Mouse (Mus musculus): ENCODE data around the gene Crebbp. TPM values are rescaled to one million over a fixed set of nuclear protein-coding genes. Genes with fewer than 3 reads are reported as not detected.

Crebbp gene
- polyA plus RNA-seq, 1 experiment from 2014 or later: 22.7 TPM

DNA sequence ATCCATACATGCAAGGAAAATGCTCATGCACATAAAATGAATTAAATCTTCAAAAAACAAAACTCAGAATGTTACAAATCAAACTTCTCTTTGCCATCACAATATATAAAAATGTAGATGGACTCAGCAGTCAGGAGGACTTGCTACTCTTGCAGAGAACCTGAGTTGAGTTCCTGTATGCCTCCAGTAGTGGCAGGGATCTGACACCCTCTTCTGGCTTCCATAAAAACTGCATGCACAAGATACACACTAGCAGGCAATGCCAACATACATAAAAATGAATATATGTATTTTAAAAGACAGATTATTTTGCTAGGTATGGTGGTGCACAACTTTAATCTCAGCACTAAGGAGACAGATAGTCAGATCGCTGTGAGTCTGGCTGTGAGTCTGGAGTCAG, 45.3 kb downstream of the Crebbp start:
- H3K36me3 ChIP-seq (ENCODE audit: control insufficient read depth, insufficient read depth): peaks cover 12% of the 10 kb centered on the region
- H3K27ac ChIP-seq (ENCODE audit: low read depth, low read length): no peak overlapping the region
- H3K4me3 ChIP-seq (ENCODE audit: low read depth, low read length): no peak overlapping the region
- H3K27me3 ChIP-seq (replicated peaks; ENCODE audit: control insufficient read depth, insufficient read depth, low read length): no peaks in the 10 kb centered on the region
- ATAC-seq: no peak
- H3K9ac ChIP-seq (ENCODE audit: low read depth, low read length): no peak overlapping the region
- TF ChIP-seq CTCF (IDR thresholded peaks at IDR 0.05; ENCODE audit: low read depth): peak; percentile 51
- H3K9me3 ChIP-seq (ENCODE audit: control insufficient read depth): no peaks in the 10 kb centered on the region
- no peaks in the 10 kb centered on the region for H3K4me1 ChIP-seq (replicated peaks; ENCODE audit: control insufficient read depth, insufficient read depth, low read length)
- WGBS: 94% methylated on average over 1 of the region's 1 CpGs
- no peak overlapping the region for H3K4me2 ChIP-seq (replicated peaks; ENCODE audit: low read depth)

DNA sequence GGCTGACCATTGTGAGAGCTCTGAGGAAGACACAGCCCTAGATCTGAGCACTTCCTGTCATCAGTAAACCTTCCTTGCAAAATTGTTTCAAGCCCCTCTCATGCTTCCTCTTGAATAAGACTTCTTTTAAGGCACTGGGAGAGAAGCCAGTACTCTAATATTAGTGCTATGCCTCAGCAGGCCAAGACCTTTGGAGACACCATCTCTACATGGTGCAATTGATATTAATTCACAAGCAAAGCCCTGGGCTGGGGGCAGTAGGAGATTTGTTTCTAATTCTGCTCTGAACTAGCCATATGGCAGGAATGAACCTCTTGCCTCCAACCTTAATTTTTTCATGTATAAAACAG, 52.9 kb downstream of the Crebbp start:
- TF ChIP-seq CTCF (IDR thresholded peaks at IDR 0.05; ENCODE audit: low read depth): no peak
- no peaks in the 10 kb centered on the region for H3K9me3 ChIP-seq (ENCODE audit: control insufficient read depth)
- no peak overlapping the region for H3K4me2 ChIP-seq (replicated peaks; ENCODE audit: low read depth)
- no peaks in the 10 kb centered on the region for H3K36me3 ChIP-seq (ENCODE audit: control insufficient read depth, insufficient read depth)
- no peaks in the 10 kb centered on the region for H3K27me3 ChIP-seq (replicated peaks; ENCODE audit: control insufficient read depth, insufficient read depth, low read length)
- H3K4me1 ChIP-seq (replicated peaks; ENCODE audit: control insufficient read depth, insufficient read depth, low read length): no peaks in the 10 kb centered on the region
- no peak for ATAC-seq
- H3K27ac ChIP-seq (ENCODE audit: low read depth, low read length): no peak overlapping the region
- H3K9ac ChIP-seq (ENCODE audit: low read depth, low read length): no peak overlapping the region
- no peak overlapping the region for H3K4me3 ChIP-seq (ENCODE audit: low read depth, low read length)

DNA sequence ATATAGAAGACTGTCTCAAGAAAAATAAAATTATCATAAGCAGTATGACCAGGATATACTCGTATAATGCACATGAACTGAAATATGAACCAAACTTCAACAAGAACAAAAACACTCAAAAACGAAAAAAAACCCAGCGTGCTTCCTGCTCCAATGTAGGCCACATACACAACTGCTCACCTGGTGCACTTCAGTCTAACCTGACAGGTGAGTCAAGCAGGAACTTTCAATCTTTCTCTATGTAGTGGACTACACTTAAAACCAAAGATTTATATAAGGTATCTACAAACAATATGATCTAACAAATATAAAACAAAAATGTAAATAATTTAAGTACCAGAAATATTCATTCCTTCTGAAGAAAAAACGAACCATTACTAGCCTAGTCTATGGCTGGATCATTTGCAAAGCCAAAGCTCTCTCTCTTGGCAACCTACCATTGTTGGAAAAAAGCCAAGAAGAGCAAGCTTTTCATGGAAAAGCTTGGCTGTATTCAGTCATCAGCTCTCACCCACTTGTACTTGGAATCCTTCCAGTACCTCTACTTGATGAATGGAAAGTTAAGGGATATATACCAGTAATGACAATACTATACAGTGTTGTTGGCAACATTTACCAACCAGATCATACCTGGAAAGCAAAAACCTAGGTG, 53.4 kb downstream of the Crebbp start:
- TF ChIP-seq CTCF (IDR thresholded peaks at IDR 0.05; ENCODE audit: low read depth): no peak
- Histone ChIP-seq H3K27ac (ENCODE audit: low read depth, low read length) (no peak overlapping the region), H3K9ac (ENCODE audit: low read depth, low read length) (no peak overlapping the region), H3K4me2 (replicated peaks; ENCODE audit: low read depth) (no peak overlapping the region), H3K27me3 (replicated peaks; ENCODE audit: control insufficient read depth, insufficient read depth, low read length) (no peaks in the 10 kb centered on the region), H3K4me1 (replicated peaks; ENCODE audit: control insufficient read depth, insufficient read depth, low read length) (no peaks in the 10 kb centered on the region), H3K4me3 (ENCODE audit: low read depth, low read length) (no peak overlapping the region), H3K9me3 (ENCODE audit: control insufficient read depth) (no peaks in the 10 kb centered on the region), H3K36me3 (ENCODE audit: control insufficient read depth, insufficient read depth) (no peaks in the 10 kb centered on the region)
- WGBS: 79% methylated on average over 4 of the region's 4 CpGs
- ATAC-seq: no peak

DNA sequence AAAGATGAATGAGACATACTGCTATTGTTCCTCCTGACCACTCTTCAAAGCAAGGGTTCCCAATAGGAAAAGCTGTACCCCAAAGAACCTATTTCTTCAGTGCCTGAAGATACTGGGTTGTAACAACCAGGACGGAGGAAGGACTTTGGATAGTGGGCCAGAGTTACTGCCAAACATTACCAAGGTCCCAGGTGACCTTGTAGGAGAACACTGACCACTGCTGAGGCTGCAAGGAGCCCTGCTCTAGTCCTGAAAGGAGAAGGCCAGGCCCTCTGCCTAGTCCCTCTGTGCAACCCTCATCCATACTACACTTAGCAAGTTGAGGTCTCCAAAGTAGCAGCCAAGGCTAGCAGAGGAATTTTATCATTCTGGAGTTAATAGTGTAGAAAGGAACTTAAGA, 60.7 kb downstream of the Crebbp start:
- H3K36me3 ChIP-seq (ENCODE audit: control insufficient read depth, insufficient read depth): 0 out of 2 replicates have a peak, but pooled peaks cover 16% of the 10 kb centered on the region
- no peak for TF ChIP-seq CTCF (IDR thresholded peaks at IDR 0.05; ENCODE audit: low read depth)
- ATAC-seq: no peak
- H3K4me1 ChIP-seq (replicated peaks; ENCODE audit: control insufficient read depth, insufficient read depth, low read length): no peaks in the 10 kb centered on the region
- H3K4me3 ChIP-seq (ENCODE audit: low read depth, low read length): no peak overlapping the region
- 75% methylated on average over 1 of the region's 1 CpGs for WGBS
- no peak overlapping the region for H3K9ac ChIP-seq (ENCODE audit: low read depth, low read length)
- H3K9me3 ChIP-seq (ENCODE audit: control insufficient read depth): no peaks in the 10 kb centered on the region
- H3K27me3 ChIP-seq (replicated peaks; ENCODE audit: control insufficient read depth, insufficient read depth, low read length): no peaks in the 10 kb centered on the region
- H3K27ac ChIP-seq (ENCODE audit: low read depth, low read length): no peak overlapping the region
- no peak overlapping the region for H3K4me2 ChIP-seq (replicated peaks; ENCODE audit: low read depth)

DNA sequence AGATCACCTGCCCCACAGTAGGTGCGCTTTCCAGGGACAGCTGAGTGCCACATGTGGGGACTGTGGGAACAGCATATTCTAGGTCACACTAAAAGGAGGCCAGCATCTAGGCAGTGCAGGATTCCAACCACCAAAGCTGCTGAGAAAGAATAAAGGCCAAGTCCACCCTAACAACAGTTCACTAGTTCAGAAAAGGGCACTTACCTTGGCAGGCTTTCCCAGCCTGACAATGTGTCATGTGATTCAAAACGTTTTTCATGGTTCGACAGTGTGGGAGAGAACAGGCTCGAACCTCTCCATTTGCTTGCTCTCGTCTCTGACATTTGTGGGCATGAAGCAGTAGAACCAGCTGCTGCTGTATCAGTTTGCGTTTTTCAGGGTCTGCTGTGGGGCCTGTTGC, 75.3 kb downstream of the Crebbp start:
- Histone ChIP-seq H3K4me1 (replicated peaks; ENCODE audit: control insufficient read depth, insufficient read depth, low read length) (no peaks in the 10 kb centered on the region), H3K9ac (ENCODE audit: low read depth, low read length) (no peak overlapping the region), H3K4me3 (ENCODE audit: low read depth, low read length) (no peak overlapping the region), H3K9me3 (ENCODE audit: control insufficient read depth) (no peaks in the 10 kb centered on the region), H3K27ac (ENCODE audit: low read depth, low read length) (no peak overlapping the region), H3K4me2 (replicated peaks; ENCODE audit: low read depth) (no peak overlapping the region), H3K27me3 (replicated peaks; ENCODE audit: control insufficient read depth, insufficient read depth, low read length) (no peaks in the 10 kb centered on the region), H3K36me3 (ENCODE audit: control insufficient read depth, insufficient read depth) (peaks cover 19% of the 10 kb centered on the region)
- ATAC-seq: no peak
- WGBS: 78% methylated on average over 6 of the region's 6 CpGs
- TF ChIP-seq CTCF (IDR thresholded peaks at IDR 0.05; ENCODE audit: low read depth): no peak

DNA sequence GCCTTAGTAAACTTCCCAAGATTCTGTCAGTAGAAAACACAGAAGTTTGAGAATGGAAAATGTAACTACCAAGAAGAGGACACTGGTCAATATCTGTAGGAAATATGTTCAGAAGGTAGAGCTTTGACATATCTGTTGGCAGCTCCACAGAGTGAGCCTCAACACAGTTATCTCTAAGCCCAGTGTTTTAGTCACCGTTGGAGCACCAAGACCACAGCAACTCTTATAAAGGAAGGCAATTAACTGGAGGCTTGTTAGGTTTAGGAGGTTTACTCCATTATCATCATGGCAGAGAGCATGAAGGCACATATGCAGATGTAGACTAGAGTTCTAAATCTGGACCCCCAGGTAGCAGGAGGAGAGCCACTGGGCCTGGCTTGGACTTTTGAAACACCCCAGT, 80.0 kb downstream of the Crebbp start:
- ATAC-seq: no peak
- Histone ChIP-seq H3K36me3 (ENCODE audit: control insufficient read depth, insufficient read depth) (peaks cover 22% of the 10 kb centered on the region), H3K27ac (ENCODE audit: low read depth, low read length) (no peak overlapping the region), H3K4me1 (replicated peaks; ENCODE audit: control insufficient read depth, insufficient read depth, low read length) (no peaks in the 10 kb centered on the region), H3K4me3 (ENCODE audit: low read depth, low read length) (no peak overlapping the region), H3K9ac (ENCODE audit: low read depth, low read length) (no peak overlapping the region), H3K9me3 (ENCODE audit: control insufficient read depth) (no peaks in the 10 kb centered on the region), H3K4me2 (replicated peaks; ENCODE audit: low read depth) (no peak overlapping the region), H3K27me3 (replicated peaks; ENCODE audit: control insufficient read depth, insufficient read depth, low read length) (no peaks in the 10 kb centered on the region)
- TF ChIP-seq CTCF (IDR thresholded peaks at IDR 0.05; ENCODE audit: low read depth): no peak
- 93% methylated on average over 1 of the region's 1 CpGs for WGBS

DNA sequence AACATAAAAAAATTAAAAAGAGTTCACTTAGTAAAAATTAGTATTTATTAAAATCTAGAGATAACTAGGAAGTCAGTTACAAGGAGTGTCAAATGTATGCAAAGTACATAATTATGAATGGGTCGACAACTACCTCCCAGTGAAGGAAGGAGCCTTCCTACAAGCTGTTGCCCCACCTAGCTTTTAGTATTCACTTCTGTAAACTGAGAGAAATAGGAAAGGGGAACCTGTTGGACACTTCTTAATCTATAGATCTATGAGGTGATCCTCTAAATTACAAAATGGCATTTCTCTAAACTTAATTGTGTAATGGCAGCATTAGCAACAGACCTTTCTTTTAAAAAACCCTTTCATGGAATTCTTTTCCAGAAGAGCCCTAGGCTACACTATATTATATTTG, 84.9 kb downstream of the Crebbp start:
- peaks cover 38% of the 10 kb centered on the region for H3K36me3 ChIP-seq (ENCODE audit: control insufficient read depth, insufficient read depth)
- H3K9me3 ChIP-seq (ENCODE audit: control insufficient read depth): no peaks in the 10 kb centered on the region
- no peak overlapping the region for H3K27ac ChIP-seq (ENCODE audit: low read depth, low read length)
- no peak overlapping the region for H3K9ac ChIP-seq (ENCODE audit: low read depth, low read length)
- no peaks in the 10 kb centered on the region for H3K27me3 ChIP-seq (replicated peaks; ENCODE audit: control insufficient read depth, insufficient read depth, low read length)
- H3K4me3 ChIP-seq (ENCODE audit: low read depth, low read length): no peak overlapping the region
- 74% methylated on average over 1 of the region's 1 CpGs for WGBS
- TF ChIP-seq CTCF (IDR thresholded peaks at IDR 0.05; ENCODE audit: low read depth): no peak
- no peaks in the 10 kb centered on the region for H3K4me1 ChIP-seq (replicated peaks; ENCODE audit: control insufficient read depth, insufficient read depth, low read length)
- H3K4me2 ChIP-seq (replicated peaks; ENCODE audit: low read depth): no peak overlapping the region
- ATAC-seq: no peak
